Mouse (Mus musculus) splenic B cell, adult 2 months (primary cell): ENCODE data around the gene Cyth1.

Experiments used
- DNase-seq: peaks from one replicate; pipeline ENCODE4 v3.0.0-alpha.2; 2011; ENCODE audit warnings: low read depth, low spot score
- H3K27me3 ChIP-seq: 2 replicates; pipeline ENCODE4 v1.6.1; 2012; ENCODE audit warnings: mild to moderate bottlenecking, low read length, moderate library complexity, mixed read lengths; ENCODE audit not compliant: control insufficient read depth, poor library complexity, insufficient read depth, severe bottlenecking
- H3K36me3 ChIP-seq: 2 replicates; pipeline ENCODE4 v1.6.1; 2012; ENCODE audit warnings: mild to moderate bottlenecking, low read length, moderate library complexity, mixed read lengths; ENCODE audit not compliant: control insufficient read depth, poor library complexity, insufficient read depth, severe bottlenecking

Gene Cyth1

DNA sequence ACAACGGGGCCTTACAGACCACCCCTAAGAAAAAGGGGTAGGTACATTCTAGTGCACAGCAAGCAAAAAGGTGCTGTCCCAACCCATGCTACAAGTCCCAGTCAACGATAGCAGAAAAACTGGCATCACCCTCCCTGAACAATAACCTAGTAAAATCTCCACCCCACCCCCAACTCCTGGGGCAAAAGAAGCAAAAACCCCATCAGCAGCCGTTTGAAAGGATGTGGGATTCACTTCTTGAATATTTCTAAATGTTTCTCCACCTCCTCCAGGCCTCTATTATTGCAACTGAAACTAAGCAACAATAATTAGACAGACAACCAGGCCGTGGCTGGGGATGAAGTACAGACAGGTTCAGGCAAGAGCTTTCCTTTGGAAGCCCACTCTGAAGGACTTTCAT is 8.0 kb downstream of the Cyth1 start:
- no peaks in the 10 kb centered on the region for H3K36me3 ChIP-seq
- no peaks in the 10 kb centered on the region for H3K27me3 ChIP-seq
- no peak for DNase-seq

DNA sequence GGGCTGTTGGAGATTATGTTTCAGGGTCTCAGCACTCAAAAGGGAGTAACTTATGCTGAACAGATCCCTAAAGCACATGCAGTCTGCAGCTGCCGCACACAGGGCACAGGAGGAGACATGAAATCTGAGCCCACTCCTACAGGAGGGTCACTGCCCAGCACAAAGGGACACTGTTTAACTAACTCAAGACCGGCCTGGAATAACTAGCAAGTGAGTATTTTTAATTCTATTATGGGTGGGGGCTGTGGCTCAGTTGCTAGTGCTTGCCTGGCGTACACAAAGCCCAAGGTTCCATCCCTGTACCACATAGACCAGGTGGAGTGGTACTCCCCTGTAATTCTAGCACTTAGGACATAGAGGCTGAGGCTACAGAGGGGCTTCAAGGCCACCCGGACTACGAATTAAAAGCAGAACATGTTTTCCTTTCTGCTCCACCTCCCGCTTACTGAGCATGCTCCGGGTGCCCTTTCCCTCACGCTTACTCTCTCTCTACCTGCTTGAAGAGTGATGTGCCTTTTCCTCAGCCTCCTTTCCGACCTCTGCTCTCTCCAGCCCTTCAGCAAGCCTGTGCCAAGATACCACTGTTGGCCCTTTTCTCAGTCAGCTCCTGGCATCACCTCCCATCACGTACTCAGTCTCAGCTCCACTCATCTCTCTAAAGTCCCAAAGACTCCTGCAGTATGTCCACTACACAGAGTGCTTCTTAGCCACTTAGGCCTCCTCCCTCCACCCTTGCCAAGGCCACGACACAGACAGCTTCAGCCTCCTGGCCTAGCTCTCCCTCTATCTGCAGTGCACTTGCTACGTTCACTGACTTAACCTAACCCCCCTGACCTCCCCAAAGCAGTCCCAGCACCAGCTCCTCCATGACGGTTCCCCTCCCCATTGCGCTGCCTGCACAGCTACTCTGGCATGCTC is 8.9 kb downstream of the Cyth1 start:
- H3K36me3 ChIP-seq: no peaks in the 10 kb centered on the region
- no peaks in the 10 kb centered on the region for H3K27me3 ChIP-seq
- no peak for DNase-seq

DNA sequence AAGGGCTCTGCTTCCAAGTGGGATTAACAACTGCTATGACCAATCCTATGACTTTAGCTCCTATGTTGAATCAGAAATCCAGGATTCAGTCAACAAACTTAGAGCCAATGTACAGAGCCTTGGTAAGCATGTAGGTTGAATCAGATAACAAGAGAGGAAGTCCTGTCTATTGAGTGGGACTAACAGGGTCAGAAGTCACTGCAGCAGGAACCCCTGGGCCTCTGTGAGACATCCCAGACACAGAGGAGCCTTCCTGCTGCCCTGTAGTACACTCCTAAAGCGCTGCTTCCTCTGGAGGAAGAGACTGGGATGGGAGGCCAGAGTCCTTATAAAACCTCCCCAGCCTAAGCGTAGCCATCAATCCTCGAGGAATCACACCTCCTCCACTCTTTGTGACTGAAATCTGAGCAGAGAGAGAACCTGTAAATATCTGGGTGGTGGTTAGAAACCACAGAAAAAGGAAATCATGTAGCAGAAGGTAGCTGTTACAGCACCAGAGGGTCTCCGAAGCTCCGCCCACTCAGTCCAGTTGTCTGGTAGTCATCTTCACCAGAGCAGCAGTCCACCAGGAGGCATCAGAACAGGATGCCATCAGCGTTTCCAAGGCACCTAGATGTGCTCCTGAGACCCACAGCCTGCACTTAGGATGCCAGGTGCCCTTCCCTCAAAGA is 11.7 kb downstream of the Cyth1 start:
- no peaks in the 10 kb centered on the region for H3K27me3 ChIP-seq
- peak; percentile 58 for DNase-seq
- H3K36me3 ChIP-seq: no peaks in the 10 kb centered on the region

DNA sequence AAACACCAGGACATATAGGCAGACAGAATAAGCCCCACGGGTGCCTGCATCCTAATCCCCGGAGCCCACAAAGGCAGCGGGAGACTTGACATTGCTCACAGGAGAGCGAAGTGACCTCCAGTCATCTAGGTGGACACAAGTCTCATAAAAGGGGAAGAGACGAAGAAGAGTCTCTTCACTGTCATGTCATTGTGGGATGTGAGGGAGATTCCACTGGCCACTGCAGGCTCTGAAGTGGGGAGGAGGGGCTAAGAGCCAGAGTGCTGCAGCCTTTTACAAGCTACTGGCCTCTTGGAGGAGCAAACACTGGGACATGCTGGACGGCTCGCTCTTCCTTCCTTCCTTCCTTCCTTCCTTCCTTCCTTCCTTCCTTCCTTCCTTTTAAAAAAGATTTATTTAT is 13.5 kb downstream of the Cyth1 start:
- Histone ChIP-seq H3K36me3 (no peaks in the 10 kb centered on the region), H3K27me3 (no peaks in the 10 kb centered on the region)
- DNase-seq: no peak

DNA sequence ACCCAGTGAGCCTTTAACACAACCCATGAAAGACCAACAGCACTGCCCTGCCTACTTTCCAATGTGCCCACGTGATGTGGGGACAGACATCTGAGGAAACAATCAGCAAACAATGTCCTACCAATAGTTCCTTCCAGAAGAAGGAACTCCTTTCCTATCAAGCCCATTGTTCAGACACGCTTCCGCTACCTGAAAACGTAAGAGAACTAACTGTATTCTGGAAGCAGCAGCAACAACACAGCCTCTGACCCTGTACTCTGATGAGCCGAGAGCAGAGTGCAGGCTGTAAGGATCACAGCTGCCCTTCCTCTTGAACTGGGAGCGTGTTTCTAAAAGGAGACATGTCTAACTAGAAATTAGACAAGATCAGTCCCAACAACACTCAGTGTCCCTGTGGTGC is 13.9 kb downstream of the Cyth1 start:
- H3K27me3 ChIP-seq: no peaks in the 10 kb centered on the region
- DNase-seq: no peak
- H3K36me3 ChIP-seq: no peaks in the 10 kb centered on the region

DNA sequence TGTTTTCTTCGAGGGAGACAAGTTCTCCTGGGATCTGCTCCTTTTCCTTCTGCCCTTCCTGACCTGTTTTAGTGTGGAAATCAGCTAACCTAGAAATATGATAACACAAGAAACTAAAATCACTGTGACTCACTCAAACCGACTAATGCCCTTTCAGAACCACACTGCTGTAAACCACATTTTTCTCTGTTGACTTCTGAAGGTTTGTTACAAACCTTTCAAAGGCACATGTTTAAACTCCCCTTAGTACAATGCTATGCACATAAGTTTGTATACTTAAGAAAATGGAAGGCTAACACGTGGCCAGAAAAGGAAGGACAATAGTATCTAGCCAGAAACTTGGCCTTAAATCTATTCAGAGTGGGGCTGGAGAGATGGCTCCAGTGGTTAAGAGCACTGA is 14.5 kb downstream of the Cyth1 start:
- H3K36me3 ChIP-seq: no peaks in the 10 kb centered on the region
- H3K27me3 ChIP-seq: no peaks in the 10 kb centered on the region
- no peak for DNase-seq

DNA sequence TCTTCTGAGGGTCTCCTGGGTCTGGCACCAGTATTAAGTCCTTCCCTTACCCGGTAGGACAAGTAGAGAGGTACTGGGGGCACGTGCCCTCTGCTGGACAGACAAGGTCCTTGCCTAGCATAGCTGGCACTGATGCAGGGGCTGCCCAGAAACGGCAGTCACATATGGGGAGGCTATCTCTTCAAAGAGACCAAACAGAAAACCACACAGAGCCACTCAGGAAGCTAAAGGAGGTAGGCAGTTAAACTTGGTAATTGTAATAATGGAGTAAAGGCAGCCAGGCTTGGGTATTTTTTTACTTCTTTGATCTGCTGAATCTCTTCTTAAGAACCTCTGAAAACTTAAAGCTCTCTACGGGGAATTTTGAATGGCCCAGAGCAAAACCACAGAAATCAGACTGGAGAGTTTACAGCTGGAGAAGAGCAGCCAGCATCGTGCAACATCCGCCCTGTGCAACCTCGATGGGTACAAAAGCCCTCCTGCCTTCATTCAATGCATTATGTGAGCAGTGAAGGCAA is 16.0 kb downstream of the Cyth1 start:
- Histone ChIP-seq H3K36me3 (no peaks in the 10 kb centered on the region), H3K27me3 (no peaks in the 10 kb centered on the region)
- peak; percentile 78 for DNase-seq

DNA sequence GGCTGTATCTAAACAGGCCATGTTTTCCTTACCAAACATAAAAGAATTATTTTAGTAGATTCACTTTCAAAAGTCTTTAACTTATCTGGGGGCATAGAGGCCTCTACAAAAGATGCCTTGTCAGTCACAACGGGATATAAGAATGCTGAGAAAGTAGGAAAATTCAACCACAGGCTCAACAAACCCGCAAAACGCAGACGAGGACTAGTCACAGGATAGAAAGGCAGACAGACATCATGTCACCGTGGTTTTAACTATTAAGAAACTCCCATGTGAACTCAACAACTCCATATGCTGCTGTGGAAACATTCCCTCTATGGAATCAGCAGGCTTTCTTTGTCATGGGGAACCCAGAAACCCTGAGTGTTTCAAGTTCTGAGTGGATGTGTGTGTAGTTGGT is 18.5 kb downstream of the Cyth1 start:
- Histone ChIP-seq H3K36me3 (no peaks in the 10 kb centered on the region), H3K27me3 (no peaks in the 10 kb centered on the region)
- DNase-seq: no peak

DNA sequence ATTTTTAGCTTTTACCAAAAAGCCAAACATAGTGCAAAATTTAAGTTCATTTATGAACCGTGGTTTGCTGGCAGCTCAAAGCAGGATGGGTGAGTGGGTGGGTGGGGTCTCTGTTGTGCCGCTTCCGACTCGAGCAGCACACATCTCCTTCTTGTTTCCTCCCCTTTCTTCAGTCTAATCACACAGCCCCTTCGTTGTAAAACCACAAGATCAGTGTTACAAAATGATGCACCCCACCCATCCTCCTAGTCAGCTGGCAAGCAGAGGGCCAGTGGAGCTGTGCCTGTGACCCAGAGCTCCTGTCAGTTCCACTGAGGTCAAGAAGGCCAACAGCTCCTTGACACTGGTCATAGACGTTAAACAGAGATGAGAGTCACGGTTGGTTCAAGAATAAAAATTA is 20.7 kb downstream of the Cyth1 start:
- DNase-seq: peak; percentile 61
- H3K27me3 ChIP-seq: no peaks in the 10 kb centered on the region
- no peaks in the 10 kb centered on the region for H3K36me3 ChIP-seq

DNA sequence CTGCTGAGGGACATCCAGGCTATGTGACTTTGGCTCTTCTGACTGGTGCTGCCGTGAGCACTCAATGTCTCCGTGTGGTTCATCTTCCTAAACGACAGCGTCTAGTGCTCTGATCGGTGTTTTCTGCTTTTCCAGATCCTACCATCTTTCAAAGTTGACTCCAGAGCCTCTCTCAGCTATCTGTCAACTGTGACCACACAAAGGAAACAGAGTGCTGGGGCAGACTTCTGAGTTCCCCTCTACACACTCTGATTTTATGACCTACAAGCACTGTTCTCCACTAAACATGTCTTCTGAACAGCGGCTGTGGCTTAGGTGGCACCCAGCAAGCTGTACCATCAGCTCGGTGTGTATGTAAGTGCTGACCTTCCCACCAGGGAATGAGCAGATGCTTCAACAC is 21.5 kb downstream of the Cyth1 start:
- Histone ChIP-seq H3K27me3 (no peaks in the 10 kb centered on the region), H3K36me3 (no peaks in the 10 kb centered on the region)
- no peak for DNase-seq

DNA sequence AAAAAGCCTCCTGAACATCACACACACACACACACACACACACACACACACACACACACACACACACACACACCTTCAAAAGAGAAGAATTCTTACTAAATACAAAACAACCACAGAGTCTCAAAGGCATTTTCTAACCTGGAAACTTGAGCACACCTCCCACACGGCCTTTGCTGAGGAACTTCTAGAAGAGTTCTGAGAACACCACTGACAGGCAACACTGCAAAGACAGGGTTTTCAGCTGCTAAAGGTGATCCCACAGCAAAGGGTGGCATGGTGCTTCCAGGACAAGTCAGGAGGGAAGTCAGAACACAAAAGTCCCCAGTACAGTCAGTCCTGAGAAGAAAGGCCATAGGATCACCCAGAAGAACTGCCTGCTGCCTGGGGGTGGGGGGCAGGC is 22.5 kb downstream of the Cyth1 start:
- H3K27me3 ChIP-seq: no peaks in the 10 kb centered on the region
- no peak for DNase-seq

DNA sequence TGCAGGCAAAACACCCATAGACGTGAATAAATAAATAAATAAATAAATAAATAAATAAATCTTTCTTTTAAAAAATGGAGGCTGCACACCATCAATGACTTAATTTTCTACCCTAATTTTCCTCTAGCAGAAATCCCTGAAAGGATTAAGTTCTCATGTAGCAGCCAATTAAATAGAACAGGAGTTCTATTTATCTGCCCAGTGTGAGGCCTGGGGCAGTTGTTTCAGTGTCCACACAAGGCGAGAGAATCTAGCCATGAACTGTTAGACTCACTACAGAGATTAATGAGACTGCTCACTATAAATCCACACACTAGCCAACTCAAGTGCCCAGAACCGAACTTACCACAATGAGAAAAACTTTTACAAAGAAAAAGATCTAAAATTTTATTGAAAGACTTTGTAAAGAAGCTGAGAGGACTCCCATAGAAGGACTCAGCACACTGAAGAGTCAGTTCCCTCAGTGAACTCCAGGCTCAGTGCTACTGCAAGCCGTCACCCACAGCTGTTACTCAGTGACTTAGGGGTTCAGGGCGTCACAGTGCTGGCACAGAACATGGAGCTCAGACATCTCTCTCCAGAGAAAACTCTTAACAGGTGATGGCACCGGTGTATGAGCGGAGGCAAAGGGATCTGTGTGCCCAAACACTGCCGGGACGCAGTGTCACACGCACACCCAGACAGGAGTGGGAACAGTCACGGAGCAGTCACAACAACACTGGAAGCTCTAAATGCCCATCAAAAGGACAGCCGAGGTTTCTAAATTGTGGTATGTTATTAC is 23.1 kb downstream of the Cyth1 start:
- Histone ChIP-seq H3K27me3 (no peaks in the 10 kb centered on the region), H3K36me3 (no peaks in the 10 kb centered on the region; the same call in 1 of the 2 replicates)
- no peak for DNase-seq

More for the DNA sequence above, 22.5 kb downstream of the Cyth1 start:
- H3K36me3 ChIP-seq: no peaks in the 10 kb centered on the region; the same call in 1 of the 2 replicates

DNA sequence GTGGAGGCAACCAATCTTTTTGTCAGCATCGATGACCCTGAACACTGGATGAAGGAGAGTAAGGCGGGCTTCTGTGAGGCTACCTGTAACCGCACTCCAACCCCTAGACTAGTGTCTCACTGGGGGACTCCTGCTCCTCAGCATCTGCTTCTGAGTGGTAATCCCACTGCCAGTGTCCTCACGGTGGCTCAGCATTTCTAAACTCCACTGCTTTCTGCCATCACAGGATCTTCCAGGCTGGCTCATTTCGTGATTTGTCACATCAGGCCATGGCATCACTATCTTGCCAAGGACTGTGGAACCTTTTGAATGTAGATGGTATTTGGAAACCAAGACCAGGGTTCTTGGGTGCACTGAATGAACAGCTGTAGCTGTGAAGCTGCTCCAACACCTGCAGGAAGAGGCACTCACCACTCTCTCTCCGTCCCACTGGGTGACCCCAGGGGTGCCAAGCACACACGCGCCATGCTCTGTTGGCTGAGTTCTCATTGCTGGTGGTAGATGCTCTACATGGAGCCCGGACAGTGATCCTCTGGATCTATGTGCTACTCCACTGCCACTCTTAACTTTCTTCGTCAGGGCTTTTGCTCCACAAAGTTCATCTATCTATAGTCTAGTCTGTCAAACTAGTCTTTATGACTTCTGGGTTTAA is 24.9 kb downstream of the Cyth1 start:
- DNase-seq: peak; percentile 56
- Histone ChIP-seq H3K27me3 (no peaks in the 10 kb centered on the region), H3K36me3 (no peaks in the 10 kb centered on the region; the same call in 1 of the 2 replicates)

DNA sequence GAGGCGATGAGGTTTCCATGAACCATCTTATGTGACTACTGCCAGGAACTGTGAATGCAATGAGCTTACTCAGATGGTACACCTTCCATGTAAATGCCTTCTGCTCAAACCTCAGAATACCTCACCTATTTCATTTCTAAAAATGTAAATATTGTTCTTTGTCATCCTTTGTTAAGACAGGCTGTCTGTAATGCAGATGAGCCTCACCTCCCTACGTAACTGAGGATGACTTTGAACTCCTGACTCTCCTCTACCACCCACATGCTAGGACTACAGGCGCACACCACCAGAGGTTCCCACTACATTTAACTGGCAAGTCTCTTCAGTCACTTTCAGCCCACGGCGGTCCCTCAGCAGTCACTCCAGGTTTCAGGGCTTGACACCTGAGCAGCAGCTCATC is 25.5 kb downstream of the Cyth1 start:
- DNase-seq: no peak
- Histone ChIP-seq H3K27me3 (no peaks in the 10 kb centered on the region), H3K36me3 (no peaks in the 10 kb centered on the region; the same call in 1 of the 2 replicates)
